Mouse (Mus musculus): Measurements from ENCODE around the gene Bbx.

Gene Bbx

GRCm38 (mm10) chr16:50432062-50432878 lies at the start of gene Bbx:
TSS of gene Bbx (minus strand) at chr16:50432390.
- DNase-seq, result peak; percentile 100

GRCm38 (mm10) chr16:50481892-50482291 lies 49.7 kb upstream of the Bbx start:
- no peak for DNase-seq

DNA sequence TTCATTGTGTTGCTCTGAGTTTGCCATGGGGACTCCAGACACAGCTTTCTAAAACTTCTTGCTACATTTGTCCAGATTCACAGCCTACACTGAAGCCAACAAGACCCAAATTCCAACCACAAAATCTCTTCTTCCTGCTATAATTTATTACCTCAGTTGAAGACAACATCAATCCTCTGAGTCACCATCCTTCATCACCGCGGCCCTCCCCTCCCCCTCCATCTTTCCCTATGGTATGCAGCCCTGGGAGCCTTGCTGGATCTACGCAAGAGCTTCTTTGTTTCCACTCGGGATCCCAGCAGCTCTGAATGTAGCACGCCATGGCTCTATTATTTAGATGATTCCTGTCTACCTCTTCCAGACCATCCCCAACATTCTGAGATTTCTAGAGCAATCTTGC lies 49.2 kb upstream of the Bbx start:
- no peak for DNase-seq

DNA sequence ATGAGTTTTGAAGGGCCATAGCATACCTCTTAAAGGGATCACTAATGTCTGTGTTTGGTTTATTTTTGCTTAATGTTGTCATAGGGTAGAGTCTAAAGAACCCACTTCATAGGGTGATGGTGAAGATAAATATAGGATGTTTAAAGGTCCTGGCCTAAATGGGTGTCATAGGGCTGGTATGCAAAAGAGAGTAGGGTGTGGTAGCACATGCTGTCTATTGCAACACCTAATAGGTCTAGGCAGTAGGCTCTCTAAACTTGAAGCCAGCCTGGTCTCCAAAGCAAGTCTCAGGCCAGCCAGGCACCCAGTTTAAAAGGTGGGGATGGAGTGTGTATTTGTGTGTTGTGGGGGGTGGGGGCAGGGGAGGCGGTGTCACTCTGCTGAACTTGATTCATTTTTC lies 46.5 kb upstream of the Bbx start:
- no peak for DNase-seq

DNA sequence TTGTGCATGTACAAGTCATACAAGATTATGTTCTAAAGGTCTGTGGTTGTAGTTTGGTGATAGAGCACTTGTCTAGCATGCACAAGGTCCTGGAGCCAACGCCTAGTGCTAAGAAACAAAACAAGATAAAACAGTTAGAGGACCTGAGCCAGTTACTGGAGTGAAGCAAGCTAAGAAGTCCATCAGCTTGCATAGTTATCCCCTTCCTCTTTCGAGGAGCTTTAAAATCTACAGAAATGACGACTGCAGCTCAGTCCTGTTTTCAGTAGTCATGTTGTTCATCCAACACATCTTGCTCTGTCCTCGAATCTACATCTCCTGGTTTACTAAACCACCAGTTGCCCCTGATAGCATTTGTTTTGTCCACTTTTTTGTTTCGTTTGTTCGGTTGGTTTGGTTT lies 45.4 kb upstream of the Bbx start:
- DNase-seq, result no peak

DNA sequence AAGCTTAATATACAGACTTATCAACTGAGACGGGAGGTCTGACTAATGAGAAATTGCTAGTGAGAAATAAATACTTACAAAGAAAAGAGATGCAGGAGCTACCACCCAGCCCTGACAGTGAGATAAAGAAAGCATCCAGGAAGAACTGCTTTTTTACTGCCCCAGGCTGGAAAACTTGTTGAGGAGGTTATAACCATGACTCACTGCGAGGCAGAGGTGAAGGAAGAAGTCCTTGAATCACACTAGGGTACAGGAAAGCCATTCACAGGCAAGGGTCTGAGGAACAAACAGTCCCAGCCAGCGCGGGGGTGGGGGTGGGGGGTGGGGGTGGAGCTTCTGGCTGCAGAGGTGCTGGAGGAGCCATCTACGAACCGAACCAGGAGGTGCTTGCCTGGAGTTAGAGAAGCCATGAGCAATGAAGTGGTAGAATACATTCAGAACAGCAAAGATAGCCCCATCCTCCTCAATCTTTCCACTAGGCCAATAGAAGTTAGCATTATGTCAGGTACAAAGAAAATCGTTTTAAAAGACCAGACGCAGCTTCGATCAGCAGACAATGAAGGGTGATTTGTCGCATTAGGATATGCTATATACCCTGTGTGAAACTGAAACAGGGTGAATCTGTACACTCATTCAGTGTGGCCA lies 30.2 kb upstream of the Bbx start:
- DNase-seq, result no peak

DNA sequence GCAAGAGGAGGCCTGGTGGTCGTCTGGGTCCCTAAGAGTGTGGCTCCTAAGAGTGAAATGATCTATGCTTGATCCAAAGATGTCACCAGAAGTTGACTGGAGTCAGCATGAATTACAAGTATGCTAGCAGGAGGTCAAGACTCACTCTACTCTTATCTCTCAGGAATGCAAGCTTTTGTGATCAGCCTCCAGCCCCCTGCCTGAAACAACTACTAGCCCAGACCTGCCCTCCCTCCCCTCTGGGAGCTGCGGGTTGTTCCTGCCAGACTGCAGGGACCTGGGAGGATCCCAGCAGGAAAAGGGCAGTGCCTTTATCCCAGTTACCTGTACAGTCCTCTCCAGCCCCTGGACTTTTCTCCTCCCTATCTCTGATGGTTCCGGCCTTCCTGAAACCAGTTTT lies 27.0 kb upstream of the Bbx start:
- DNase-seq, result no peak

DNA sequence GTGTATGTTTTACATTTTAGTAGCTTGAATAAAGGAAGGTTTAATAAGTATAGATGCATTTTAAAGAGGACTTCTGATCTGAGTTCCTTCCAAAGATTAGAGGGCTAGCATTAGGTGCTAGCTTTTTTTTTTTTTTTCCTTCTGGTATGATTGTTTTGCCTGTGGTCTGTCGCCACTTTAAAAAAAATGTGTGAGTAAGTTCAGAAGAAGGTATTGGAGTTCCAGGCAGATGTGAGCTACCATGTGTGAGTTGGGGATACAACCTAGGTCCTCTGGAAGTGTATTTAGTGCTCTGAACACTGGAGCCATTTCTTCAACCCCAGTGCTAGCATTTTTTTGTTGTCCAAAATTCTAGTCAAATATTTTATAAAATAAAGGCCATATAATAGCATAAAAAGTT lies 23.9 kb upstream of the Bbx start:
- no peak for DNase-seq

GRCm38 (mm10) chr16:50449086-50449485 lies 16.9 kb upstream of the Bbx start:
- DNase-seq, result no peak

DNA sequence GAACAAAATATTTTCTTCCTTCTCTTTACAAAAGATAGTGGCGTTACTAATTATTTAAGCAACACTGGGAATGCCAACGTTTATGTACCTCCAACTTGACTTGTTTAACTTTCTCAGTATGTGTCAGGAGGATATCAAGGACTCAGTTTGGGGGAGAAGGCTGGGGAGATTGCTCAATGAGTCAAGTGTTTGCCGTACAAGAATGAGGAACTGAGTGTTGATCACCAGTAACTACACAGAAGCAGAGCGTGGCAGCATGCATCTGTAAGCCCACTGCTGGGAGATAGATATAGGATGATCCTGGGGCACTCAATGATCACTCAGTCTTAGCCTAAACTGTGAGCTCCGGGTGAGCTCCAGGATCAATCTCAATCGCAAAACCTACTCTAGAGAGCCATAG lies 12.8 kb upstream of the Bbx start:
- DNase-seq, result no peak

DNA sequence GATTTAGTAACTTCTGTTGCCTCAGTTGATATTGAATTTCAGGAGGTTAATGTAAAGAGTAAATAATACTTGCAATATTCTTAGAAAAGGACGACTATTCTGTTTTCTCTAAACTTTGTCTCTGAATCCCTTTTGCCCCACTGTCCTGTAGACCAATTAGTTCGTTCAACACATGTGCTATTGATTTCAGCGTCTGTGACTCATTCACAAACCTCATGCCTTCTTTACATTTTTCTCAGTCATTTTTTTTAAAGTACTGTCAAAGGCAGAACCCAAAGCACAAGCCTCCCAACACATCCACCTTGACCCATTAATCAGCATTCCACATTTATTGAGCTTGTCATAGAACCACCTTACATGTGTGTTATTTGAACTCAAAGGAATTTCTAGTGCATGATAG lies 6.6 kb upstream of the Bbx start:
- no peak for DNase-seq

GRCm38 (mm10) chr16:50437788-50438187 lies 5.6 kb upstream of the Bbx start:
- DNase-seq, result no peak

DNA sequence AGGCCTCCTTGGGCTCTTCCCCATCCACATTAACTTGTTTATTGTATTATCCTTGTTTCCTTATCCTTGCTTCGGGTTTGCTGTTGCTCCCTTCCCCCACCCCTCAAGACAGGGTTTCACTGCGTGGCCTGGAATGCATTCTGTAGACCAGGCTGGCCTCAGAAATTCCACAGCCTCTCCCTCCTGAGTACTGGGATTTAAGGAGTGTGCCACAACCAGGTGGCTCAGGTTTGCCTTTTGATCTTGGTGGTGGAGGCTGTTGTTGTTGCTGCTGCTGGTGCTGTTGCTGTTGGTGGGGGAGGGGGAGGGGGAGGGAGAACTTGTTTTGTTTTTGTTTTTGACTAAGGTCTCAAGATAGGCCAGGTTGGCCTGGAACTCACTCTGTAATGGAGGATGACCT lies 5.1 kb upstream of the Bbx start:
- no peak for DNase-seq

DNA sequence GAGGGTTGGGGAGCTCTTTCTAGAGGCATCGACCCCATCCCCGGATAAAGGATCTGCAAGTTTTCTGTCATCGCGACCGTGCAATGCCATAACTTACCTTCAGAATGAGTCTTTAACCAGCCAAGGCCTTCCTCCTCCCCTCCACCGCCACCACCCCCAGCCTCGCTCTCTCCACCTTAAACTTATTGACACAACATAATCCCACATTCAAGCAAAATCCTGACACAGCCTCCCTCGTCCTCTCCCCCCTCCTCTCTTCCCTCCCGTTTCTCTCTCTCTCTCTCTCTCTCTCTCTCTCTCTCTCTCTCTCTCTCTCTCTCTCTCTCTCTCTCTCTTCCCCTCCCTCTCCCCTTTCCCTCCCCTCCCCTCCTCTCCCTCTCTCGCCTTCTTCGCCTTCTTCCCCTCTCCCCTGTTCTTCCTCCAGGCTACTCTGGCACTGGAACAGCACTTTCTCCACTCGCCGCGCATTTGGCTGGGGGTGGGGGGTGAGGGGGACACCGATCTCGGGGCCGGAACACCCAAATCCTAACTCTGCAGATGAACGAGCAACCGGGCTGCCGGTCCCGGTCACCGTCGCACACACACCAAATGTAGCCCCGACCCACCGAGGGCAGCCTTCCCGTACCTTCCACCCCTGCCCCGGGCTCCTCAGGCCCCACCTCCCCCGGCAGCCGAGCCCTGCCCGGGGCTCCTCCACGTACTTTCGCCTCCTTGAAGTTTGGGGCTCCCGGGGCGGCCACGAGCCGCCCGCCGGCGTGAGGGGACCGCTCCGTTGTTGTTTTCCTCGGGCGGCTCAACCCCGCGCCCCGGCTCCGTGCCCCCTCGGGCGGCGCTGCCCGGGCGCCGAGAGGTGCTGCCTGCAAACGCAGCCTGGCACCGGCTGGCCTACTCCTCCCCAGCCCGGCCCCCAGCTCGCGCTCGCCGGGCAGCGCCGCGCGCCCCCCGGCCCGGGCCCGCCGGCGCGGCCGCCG lies 894 bp downstream of the Bbx start:
- peak; percentile 97 for DNase-seq

DNA sequence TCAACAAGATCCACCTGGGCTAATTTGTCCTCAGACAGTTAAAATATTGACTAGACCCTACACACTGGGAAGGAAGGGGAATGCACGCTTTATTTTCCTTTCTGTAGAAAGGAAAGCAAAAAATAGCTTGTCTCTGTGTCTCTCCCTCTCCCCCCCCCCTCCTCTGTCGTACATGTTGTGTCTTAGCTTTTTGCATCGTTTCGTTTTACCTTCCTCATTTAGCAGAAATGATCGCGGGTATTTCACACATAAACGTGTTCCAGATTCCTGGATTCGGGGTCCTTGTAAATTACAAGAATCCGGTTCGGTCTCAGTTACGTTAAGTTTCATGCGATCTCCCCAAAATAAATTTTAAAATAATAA lies 1.7 kb downstream of the Bbx start:
- DNase-seq, result no peak

DNA sequence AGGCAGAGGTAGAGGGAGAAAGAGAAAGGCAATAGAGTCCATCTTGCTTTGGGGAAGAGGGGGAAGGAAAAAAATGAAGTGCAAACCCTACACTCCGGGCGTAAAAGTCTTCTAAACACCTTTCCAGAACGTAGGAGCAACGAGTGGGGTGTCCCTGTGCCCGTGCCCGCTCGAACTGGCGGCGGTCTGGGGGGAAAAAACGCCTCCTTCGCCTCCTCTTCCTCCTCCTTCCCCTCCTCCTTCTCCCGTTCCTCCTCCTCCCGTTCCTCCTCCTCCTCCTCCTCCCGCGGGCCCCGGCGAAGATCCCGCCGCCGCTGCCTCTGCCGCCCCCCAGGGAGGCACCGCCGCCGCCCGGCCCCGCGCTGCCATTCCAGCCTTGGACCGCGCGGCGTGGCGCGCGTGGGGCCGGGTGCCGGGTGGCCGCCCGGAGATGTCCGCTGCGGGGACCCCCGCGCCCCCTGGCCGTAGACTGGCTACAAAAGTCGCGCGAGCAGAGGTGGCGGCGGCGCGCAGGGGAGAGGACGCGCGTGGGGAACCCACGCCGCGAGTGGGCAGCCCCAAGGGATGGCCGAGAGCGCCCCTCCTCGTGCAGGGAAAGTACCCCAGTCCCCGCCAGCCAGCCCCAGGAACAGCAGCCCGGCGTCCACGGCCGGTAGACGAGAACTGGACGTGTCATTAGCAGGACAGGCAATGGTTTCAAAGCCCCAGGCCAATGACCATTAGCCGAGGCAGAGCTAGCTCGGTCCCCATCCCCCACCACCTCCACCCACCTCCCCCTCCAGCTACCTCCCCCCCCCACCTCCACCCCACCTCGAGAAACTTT lies 2.3 kb downstream of the Bbx start:
- peak; percentile 95 for DNase-seq

GRCm38 (mm10) chr16:50428871-50429691 lies 3.1 kb downstream of the Bbx start:
- peak; percentile 93 for DNase-seq

- DNase-seq, result peak; percentile 88
Observed at GRCm38 (mm10) chr16:50420130-50420529, 12.1 kb downstream of the Bbx start.

- no peak for DNase-seq
Observed at GRCm38 (mm10) chr16:50415406-50415805, 16.8 kb downstream of the Bbx start.

DNA sequence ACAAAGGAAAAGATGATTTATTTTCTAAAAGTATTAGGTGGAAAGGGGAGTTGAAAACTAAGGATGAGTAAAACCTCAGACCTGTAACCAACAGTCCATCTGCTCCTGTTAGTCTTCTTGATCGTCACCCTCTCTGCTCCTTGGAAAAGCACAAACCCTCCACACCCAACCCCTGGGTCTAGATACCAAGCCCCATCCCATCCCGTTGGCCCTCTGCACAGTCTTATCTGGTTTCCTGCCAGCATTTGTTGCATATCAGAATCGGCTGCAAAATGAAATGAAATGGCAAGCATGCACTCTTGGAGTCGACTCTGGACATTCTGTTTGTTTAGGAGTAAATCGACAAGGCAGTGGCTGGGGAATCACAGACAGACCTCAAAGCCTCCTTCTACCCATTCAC lies 29.3 kb downstream of the Bbx start:
- no peak for DNase-seq

DNA sequence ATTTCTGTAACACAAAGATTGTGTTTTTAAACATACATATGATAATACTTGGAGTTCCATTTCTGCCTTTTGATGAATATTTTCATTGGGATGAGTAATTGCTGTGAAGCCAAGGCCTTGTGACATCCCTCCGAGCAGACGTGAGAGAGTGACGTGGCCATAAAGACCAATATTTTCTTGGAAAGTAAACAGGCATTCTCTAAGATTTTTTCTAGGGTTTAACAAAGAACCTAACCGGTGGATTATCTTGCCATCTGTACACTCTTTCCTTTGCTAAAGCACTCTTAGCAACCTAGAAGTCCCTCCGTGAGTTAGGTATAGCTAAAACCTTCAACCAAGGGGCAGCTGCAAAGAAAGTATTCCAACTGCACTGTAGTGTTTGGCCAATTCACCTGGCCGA lies 32.4 kb downstream of the Bbx start:
- DNase-seq, result no peak

GRCm38 (mm10) chr16:50398564-50398963 lies 33.6 kb downstream of the Bbx start:
- no peak for DNase-seq
